Mouse (Mus musculus) limb, embryonic 11.5 days (tissue): ENCODE results near the gene Dbnl. TPM values are rescaled to one million over a fixed set of nuclear protein-coding genes. Genes with fewer than 3 reads are reported as not detected.
"Not testable (repeated sequence)": the region's sequence is repeated elsewhere in the genome, so short reads cannot be mapped to it uniquely, and the experiment has no call there.

Experiments
- ATAC-seq: fragments of 200-750 bp; cut with Nextera tagmentation; 2 replicates; pipeline ENCODE4 v1.8.0; 2017; ENCODE audit warnings: low read depth; ENCODE audit not compliant: insufficient number of reproducible peaks, low FRiP score, low TSS enrichment
- DNase-seq: peaks from one replicate; pipeline ENCODE4 v3.0.0-alpha.2; 2015; ENCODE audit warnings: low spot score
- H3K27ac ChIP-seq: fragments of 300-500 bp; sonication (generic); replicated peaks from 2 replicates; pipeline ENCODE4 v1.5.1; 2014; ENCODE audit warnings: low read depth, mild to moderate bottlenecking, low read length
- H3K27me3 ChIP-seq: fragments of 300-500 bp; sonication (generic); 2 replicates; pipeline ENCODE4 v1.6.1; 2014; ENCODE audit warnings: mild to moderate bottlenecking, low read length, mixed read lengths; ENCODE audit not compliant: control insufficient read depth, insufficient read depth
- H3K36me3 ChIP-seq: fragments of 300-500 bp; sonication (generic); 2 replicates; pipeline ENCODE4 v1.6.1; 2014; ENCODE audit warnings: mild to moderate bottlenecking, low read length, moderate library complexity, mixed read lengths; ENCODE audit not compliant: control insufficient read depth, insufficient read depth
- H3K4me1 ChIP-seq: fragments of 300-500 bp; sonication (generic); 2 replicates; pipeline ENCODE4 v1.6.1; 2014; ENCODE audit warnings: low read length, mixed read lengths; ENCODE audit not compliant: control insufficient read depth, insufficient read depth
- H3K4me2 ChIP-seq: fragments of 300-500 bp; sonication (generic); 2 replicates; pipeline ENCODE4 v1.6.1; 2014; ENCODE audit warnings: low read depth, mild to moderate bottlenecking, moderate library complexity; ENCODE audit not compliant: severe bottlenecking
- H3K4me3 ChIP-seq: fragments of 300-500 bp; sonication (generic); 2 replicates; pipeline ENCODE4 v1.5.1; 2014; ENCODE audit warnings: low read depth, low read length
- H3K9ac ChIP-seq: fragments of 300-500 bp; sonication (generic); 2 replicates; pipeline ENCODE4 v1.6.1; 2014; ENCODE audit warnings: mild to moderate bottlenecking, low read length
- H3K9me3 ChIP-seq: fragments of 300-500 bp; sonication (generic); 2 replicates; pipeline ENCODE4 v1.6.1; 2016; ENCODE audit warnings: low read length; ENCODE audit not compliant: control insufficient read depth
- WGBS: fragments of 180-500 bp; shearing (Covaris S2); extraction: QIAGEN DNeasy Blood & Tissue Kit; methylation state at CpG from one replicate; pipeline ENCODE4 v1.1.7; 2014; 5-methylcytosine and 5-hydroxymethylcytosine counted together
- polyA plus RNA-seq: library from polyadenylated mRNA; unstranded; fragments of >200 nt; fragmentation: Nextera tagmentation; extraction: Ambion mirVana; gene quantifications from 2 replicates; pipeline ENCODE4 v1.2.1, GENCODE M21; 2014

Gene Dbnl
- polyA plus RNA-seq, 1 experiment from 2014 or later = 127 TPM

DNA sequence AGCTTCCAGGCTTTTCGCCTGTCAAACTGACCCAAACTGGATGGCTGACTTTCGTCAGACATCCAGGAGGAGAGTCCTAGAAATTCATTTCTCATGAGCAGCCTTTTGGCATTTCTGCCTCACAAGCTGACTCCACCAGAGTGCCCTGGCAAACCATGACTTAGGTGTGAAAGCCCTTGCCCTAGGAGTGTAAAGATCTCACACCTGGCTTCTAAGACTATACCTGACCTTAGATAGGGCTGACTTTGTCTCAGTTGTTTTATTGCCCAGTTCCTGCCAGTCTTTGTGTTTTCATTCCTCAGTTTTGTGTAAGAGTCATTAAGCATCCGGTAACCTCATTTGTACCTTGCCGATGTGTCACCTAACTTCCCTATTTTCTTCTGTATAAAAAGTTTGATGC, 21.2 kb downstream of the Dbnl start:
- H3K36me3 ChIP-seq, H3K4me3 ChIP-seq, H3K27me3 ChIP-seq, H3K4me2 ChIP-seq, H3K4me1 ChIP-seq, H3K27ac ChIP-seq, ATAC-seq, DNase-seq, H3K9ac ChIP-seq, H3K9me3 ChIP-seq: not testable (repeated sequence)
- WGBS = 90% methylated on average over 4 of the region's 4 CpGs

DNA sequence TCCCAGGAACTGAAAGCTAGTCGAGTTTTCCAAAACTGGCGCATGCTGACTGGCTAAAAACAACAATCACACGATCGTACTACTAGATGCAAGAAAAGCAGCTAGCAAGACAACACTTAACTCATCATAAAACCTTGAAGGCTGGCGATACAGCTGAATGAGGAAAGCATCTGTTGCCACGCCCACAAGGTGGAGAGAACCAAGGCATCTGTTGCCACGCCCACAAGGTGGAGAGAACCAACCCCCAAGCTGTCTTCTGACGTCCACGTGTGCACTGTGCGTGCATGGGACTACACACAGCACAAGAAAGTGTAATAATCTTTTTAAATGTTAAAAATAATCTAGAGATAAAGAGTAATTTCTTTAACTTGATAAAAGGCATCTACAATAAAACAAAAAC, 25.1 kb downstream of the Dbnl start:
- Histone ChIP-seq H3K36me3 (no peaks in the 10 kb centered on the region), H3K27ac (no peak overlapping the region), H3K4me3 (no peak overlapping the region), H3K4me1 (no peaks in the 10 kb centered on the region), H3K27me3 (no peaks in the 10 kb centered on the region), H3K4me2 (no peak overlapping the region), H3K9ac (no peak overlapping the region), H3K9me3 (no peaks in the 10 kb centered on the region)
- ATAC-seq (no peak), DNase-seq (no peak)
- 72% methylated on average over 10 of the region's 10 CpGs for WGBS

DNA sequence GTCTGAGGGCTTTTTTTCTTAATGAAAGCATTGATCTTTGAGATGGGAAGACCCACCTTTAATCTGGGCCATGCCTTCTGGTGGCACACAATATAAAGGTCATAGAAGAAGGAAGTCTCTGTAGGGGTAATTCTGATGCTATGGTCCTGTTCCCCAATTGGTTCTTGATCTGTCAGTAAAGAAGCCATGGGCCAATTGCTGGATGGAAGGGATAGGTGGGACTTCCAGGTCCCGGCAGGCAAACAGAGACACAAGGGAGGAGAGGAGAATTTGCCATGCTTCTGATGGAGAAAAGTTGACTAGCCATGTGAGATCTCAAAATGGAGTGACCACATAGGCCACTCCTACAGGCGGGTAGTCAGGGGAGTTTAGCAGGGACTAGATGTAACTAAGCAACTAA, 30.9 kb downstream of the Dbnl start:
- no peaks in the 10 kb centered on the region for H3K4me1 ChIP-seq
- H3K4me2 ChIP-seq = no peak overlapping the region
- no peaks in the 10 kb centered on the region for H3K36me3 ChIP-seq
- DNase-seq (no peak), ATAC-seq (no peak)
- no peak overlapping the region for H3K27ac ChIP-seq
- no peak overlapping the region for H3K4me3 ChIP-seq
- 69% methylated on average over 2 of the region's 2 CpGs for WGBS
- no peaks in the 10 kb centered on the region for H3K9me3 ChIP-seq
- no peaks in the 10 kb centered on the region for H3K27me3 ChIP-seq
- no peak overlapping the region for H3K9ac ChIP-seq

DNA sequence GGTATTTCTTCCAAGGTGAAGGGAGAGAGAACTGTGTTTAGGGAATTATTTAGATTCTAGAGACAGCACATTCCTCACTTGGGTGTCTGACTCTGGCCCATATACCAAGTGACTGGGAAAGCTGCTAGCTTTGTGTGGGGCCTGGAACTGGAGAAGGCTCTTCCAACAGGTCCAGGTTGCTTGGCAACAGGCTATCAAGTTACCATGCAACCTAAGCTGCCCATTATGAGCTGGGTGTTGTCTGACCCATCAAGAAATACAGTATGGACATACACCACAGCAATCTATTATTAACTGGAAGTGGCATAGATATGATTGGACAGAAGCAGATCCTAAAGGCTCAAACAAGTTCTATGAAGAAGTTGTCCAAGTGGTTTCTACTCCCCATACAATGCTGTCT, 37.1 kb downstream of the Dbnl start:
- DNase-seq (no peak), ATAC-seq (no peak)
- Histone ChIP-seq H3K9me3 (no peaks in the 10 kb centered on the region), H3K4me3 (no peak overlapping the region), H3K36me3 (no peaks in the 10 kb centered on the region), H3K4me2 (no peak overlapping the region), H3K9ac (no peak overlapping the region), H3K27me3 (no peaks in the 10 kb centered on the region), H3K4me1 (no peaks in the 10 kb centered on the region), H3K27ac (no peak overlapping the region)

DNA sequence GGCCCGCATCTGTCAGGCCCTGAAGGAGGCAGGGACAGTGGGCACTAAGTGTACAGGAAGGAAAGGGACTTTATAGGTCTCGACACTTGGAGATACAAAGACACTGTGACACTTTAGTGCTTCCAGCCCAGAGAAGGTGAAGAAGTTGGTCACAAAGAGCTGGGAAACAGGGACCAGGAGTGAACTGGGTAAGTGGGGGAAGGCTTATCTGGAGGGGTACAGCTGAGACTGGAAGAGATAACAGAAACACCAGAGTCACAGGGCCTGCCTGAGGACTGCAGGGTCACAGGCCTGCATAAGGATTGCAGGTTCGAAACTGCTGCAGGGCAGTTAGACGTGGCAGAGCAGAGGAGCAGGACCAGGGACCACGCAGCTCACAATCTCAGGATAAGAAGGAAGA, 39.6 kb downstream of the Dbnl start:
- no peak for ATAC-seq
- no peaks in the 10 kb centered on the region for H3K36me3 ChIP-seq
- WGBS = 86% methylated on average over 5 of the region's 5 CpGs

DNA sequence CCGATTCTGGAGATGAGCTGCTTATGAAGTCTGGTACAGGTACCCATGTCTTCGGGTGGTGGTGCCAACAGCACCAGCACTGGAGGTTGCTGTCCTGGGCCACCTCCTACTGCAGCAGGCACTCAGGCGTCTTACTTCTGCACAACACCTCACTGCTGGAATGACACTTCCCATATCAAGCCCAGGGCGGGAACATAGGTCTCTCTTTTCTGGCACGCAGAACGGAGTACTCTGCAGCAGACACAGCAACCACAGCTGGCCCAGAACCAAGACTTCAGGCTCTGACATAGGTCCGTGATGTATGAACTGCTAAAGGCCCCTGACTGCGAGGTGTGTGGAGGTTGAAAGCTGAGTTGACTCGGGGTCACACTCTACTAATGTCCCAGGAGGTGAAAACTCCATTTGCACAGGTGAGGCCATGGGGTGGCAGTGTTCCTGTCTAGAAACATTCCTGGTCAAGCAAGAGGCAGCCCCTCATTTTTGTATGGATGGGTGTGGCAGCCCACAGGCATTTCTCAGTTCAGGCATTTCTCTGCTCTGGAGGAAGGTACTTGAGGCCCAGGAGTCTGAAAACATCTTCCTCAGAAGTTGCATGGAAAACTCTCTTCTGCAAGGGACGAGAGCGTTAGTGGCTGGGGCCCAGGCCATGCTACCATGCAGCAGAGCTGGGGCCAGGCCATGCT, 40.4 kb downstream of the Dbnl start:
- DNase-seq (no peak), ATAC-seq (no peak)
- Histone ChIP-seq H3K36me3 (no peaks in the 10 kb centered on the region), H3K4me2 (no peak overlapping the region), H3K9me3 (no peaks in the 10 kb centered on the region), H3K9ac (no peak overlapping the region), H3K27me3 (no peaks in the 10 kb centered on the region), H3K4me1 (no peaks in the 10 kb centered on the region), H3K4me3 (no peak overlapping the region), H3K27ac (no peak overlapping the region)
- WGBS = 87% methylated on average over 11 of the region's 11 CpGs

More for the DNA sequence above, 39.6 kb downstream of the Dbnl start:
- Histone ChIP-seq H3K27me3 (no peaks in the 10 kb centered on the region), H3K27ac (no peak overlapping the region), H3K4me2 (no peak overlapping the region), H3K4me1 (no peaks in the 10 kb centered on the region), H3K4me3 (no peak overlapping the region), H3K9ac (no peak overlapping the region), H3K9me3 (no peaks in the 10 kb centered on the region)
- DNase-seq = no peak

DNA sequence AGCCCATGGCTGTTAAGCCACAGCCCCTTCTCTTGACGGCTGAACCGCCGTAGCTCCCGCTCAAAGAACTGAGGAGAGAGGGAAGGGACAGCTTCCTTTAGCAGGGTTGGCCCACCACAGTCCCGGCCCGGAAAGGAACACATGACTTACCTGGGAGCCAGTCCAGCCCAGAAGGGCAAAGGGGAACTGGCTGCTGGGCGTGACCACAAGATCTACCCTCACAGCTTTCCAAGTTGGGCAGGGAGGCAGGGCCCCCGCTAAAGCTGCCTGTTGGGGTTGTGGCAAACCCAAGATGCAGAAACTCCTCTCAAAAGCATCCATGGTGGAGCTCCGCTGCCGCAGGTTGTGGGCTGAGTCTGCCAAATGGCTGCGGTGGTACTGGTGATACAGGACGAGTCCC, 41.0 kb downstream of the Dbnl start:
- no peak overlapping the region for H3K4me2 ChIP-seq
- ATAC-seq (no peak), DNase-seq (no peak)
- no peaks in the 10 kb centered on the region for H3K36me3 ChIP-seq
- no peak overlapping the region for H3K4me3 ChIP-seq
- no peak overlapping the region for H3K27ac ChIP-seq
- no peak overlapping the region for H3K9ac ChIP-seq
- 92% methylated on average over 12 of the region's 12 CpGs for WGBS
- H3K4me1 ChIP-seq = no peaks in the 10 kb centered on the region
- no peaks in the 10 kb centered on the region for H3K27me3 ChIP-seq
- H3K9me3 ChIP-seq = no peaks in the 10 kb centered on the region

DNA sequence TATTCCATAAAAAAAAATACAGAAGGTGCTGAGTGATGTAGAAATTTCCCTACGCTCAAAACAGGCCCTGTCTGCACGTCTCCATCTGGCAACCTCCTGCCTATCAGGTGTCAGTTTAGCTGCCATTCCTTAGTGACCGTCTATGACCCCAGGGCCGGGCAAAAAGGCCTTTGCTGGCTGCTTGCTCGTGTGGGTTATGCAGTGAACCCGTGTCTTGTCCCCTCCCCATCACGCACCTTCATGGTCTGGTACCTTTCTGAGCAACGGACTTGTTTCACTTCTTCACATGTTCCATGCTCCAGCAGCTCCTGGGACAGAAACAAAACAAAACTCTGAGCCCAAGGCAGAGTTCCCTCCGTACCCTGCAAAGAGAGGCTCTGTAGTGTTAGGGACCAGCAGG, 46.2 kb downstream of the Dbnl start:
- Histone ChIP-seq H3K27ac (no peak overlapping the region), H3K36me3 (no peaks in the 10 kb centered on the region), H3K4me2 (no peak overlapping the region), H3K4me1 (0 out of 2 replicates have a peak, but pooled peaks cover 2% of the 10 kb centered on the region), H3K9ac (no peak overlapping the region), H3K9me3 (no peaks in the 10 kb centered on the region), H3K27me3 (no peaks in the 10 kb centered on the region), H3K4me3 (no peak overlapping the region)
- DNase-seq = no peak
- 81% methylated on average over 9 of the region's 9 CpGs for WGBS
- no peak for ATAC-seq

DNA sequence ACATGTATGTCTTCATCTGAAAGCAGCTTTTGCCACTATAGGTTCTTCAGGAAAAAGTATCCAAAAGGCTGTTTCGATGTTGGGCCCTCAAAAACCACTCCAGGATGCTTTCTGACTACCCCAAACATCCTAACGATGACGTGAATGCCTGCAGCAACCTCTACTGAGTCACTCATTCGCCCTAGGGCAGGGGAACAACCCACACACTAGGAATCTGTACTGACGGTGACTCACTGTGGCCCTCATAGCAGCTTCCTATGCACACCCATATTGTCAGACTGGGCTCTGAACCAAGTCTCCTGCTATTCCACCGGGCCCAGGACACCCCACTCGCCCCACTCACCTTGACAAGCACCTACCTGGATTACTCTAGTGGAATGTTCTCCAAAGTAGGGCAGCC, 46.8 kb downstream of the Dbnl start:
- Histone ChIP-seq H3K27ac (no peak overlapping the region), H3K9ac (no peak overlapping the region), H3K9me3 (no peaks in the 10 kb centered on the region), H3K4me1 (0 out of 2 replicates have a peak, but pooled peaks cover 3% of the 10 kb centered on the region), H3K4me2 (no peak overlapping the region), H3K27me3 (no peaks in the 10 kb centered on the region), H3K4me3 (no peak overlapping the region), H3K36me3 (no peaks in the 10 kb centered on the region)
- no peak for DNase-seq
- ATAC-seq = no peak
- 89% methylated on average over 7 of the region's 7 CpGs for WGBS
